Mouse (Mus musculus) lung, adult 2 months (tissue): ENCODE results near the gene Wdr18.

Experiments
- CTCF ChIP-seq: fragments of 200-500 bp; IDR thresholded peaks from 2 replicates; pipeline ENCODE4 v1.5.1; 2011; ENCODE audit warnings: mild to moderate bottlenecking, low read length, control low read depth; ENCODE audit not compliant: insufficient read depth
- POLR2A ChIP-seq: fragments of 200-500 bp; IDR thresholded peaks from 2 replicates; pipeline ENCODE4 v1.6.1; 2011; ENCODE audit warnings: low read depth, mild to moderate bottlenecking, control low read depth, low read length, borderline replicate concordance; ENCODE audit errors: extremely low read depth

- TF ChIP-seq CTCF, result no peak
- TF ChIP-seq POLR2A, result no peak
Observed at GRCm38 (mm10) chr10:79950661-79951060, 9.3 kb upstream of the Wdr18 start.
